23 mouse cellular contexts compared by ENCODE assay signal in genomic region chr7:82022404-82022803, GRCm38 (mm10). TPM values are rescaled to one million over a fixed set of nuclear protein-coding genes. Genes with fewer than 3 reads are reported as not detected.
DNase-seq lines count a peak whose midpoint lies in the region; ATAC-seq and TF ChIP-seq lines count a peak whose summit lies in the region.
"Had no signal": no experiment of that assay in that cellular context is flagged by ENCODE, and none has a peak within 500 bp of the region (broad histone marks: within the 10 kb centered on the region; RNA-seq: fewer than 3 reads in every experiment).

No protein-coding gene starts in this region.

- no peak for ATAC-seq in midbrain, postnatal 0 days (ENCODE audit: low FRiP score)
- ATAC-seq in midbrain, embryonic 14.5 days (ENCODE audit: low FRiP score, low TSS enrichment), result no peak
- ATAC-seq in forebrain, embryonic 16.5 days, result no peak
- ATAC-seq: activated CD4-positive, CD25-positive, alpha-beta regulatory T cell, adult 4 months; forebrain, embryonic 13.5 days; forebrain, embryonic 15.5 days; Patski had no signal

- no peaks in the 10 kb centered on the region for H3K4me1 ChIP-seq in midbrain, postnatal 0 days (ENCODE audit: insufficient read depth, low read length)
- no peaks in the 10 kb centered on the region for H3K4me1 ChIP-seq in midbrain, embryonic 14.5 days (ENCODE audit: control insufficient read depth, insufficient read depth, low read length)
- peaks cover 0 to 1% of the 10 kb centered on the region in 2 experiments; a peak in 1 of 4 replicates for H3K4me1 ChIP-seq in ES-E14 (ENCODE audit: control insufficient read depth in 2 of 2, insufficient read depth in 2 of 2, low read length in 2 of 2, poor library complexity in 1 of 2)
- H3K4me1 ChIP-seq in forebrain, embryonic 16.5 days (replicated peaks; ENCODE audit: control insufficient read depth, insufficient read depth, low read length), result peaks cover 1% of the 10 kb centered on the region; the same call in 1 of the 2 replicates
- H3K4me1 ChIP-seq: forebrain, embryonic 13.5 days; forebrain, embryonic 15.5 days had no signal

- H3K79me2 ChIP-seq in C2C12 (ENCODE audit: control insufficient read depth, insufficient read depth), result no peaks in the 10 kb centered on the region

- H3K27me3 ChIP-seq in midbrain, postnatal 0 days (ENCODE audit: insufficient read depth, low read length), result no peaks in the 10 kb centered on the region
- H3K27me3 ChIP-seq in midbrain, embryonic 14.5 days (ENCODE audit: control insufficient read depth, insufficient read depth, low read length), result no peaks in the 10 kb centered on the region
- H3K27me3 ChIP-seq in C2C12 (ENCODE audit: control insufficient read depth, insufficient read depth, insufficient read length), result no peaks in the 10 kb centered on the region
- 0 out of 2 replicates have a peak, but pooled peaks cover 2% of the 10 kb centered on the region for H3K27me3 ChIP-seq in forebrain, embryonic 16.5 days (replicated peaks; ENCODE audit: control insufficient read depth, insufficient read depth, low read length)
- H3K27me3 ChIP-seq: forebrain, embryonic 15.5 days; Patski had no signal

- H3K4me3 ChIP-seq in midbrain, postnatal 0 days (ENCODE audit: low read depth, low read length), result no peak overlapping the region
- no peak overlapping the region for H3K4me3 ChIP-seq in midbrain, embryonic 14.5 days (replicated peaks; ENCODE audit: low read depth, low read length)
- H3K4me3 ChIP-seq in C2C12 (ENCODE audit: insufficient read depth, poor library complexity, severe bottlenecking) (no peak overlapping the region), ES-E14 (ENCODE audit: insufficient read depth in 1 of 2, low read depth in 1 of 2, low read length in 2 of 2, poor library complexity in 1 of 2, severe bottlenecking in 1 of 2) (no peak overlapping the region)
- no peak overlapping the region for H3K4me3 ChIP-seq in forebrain, embryonic 16.5 days (replicated peaks; ENCODE audit: low read length)
- H3K4me3 ChIP-seq: embryonic facial prominence, embryonic 12.5 days; forebrain, embryonic 13.5 days; forebrain, embryonic 15.5 days had no signal

- intact Hi-C loops in left cerebral cortex, postnatal 4 days (cut with DNase I), result no loop called here

- H3K79me3 ChIP-seq in C2C12 (ENCODE audit: low read depth), result no peaks in the 10 kb centered on the region

- no peaks in the 10 kb centered on the region for H3K9me3 ChIP-seq in midbrain, postnatal 0 days (ENCODE audit: low read length)
- H3K9me3 ChIP-seq in midbrain, embryonic 14.5 days (ENCODE audit: control insufficient read depth, low read length), result no peaks in the 10 kb centered on the region
- no peaks in the 10 kb centered on the region for H3K9me3 ChIP-seq in ES-E14 (ENCODE audit: control insufficient read depth, insufficient read depth, low read depth, low read length)
- H3K9me3 ChIP-seq in forebrain, embryonic 16.5 days (ENCODE audit: control insufficient read depth, low read length), result no peaks in the 10 kb centered on the region
- H3K9me3 ChIP-seq: embryonic facial prominence, embryonic 12.5 days; forebrain, embryonic 13.5 days; forebrain, embryonic 15.5 days had no signal

- no peaks in the 10 kb centered on the region for H3K36me3 ChIP-seq in midbrain, postnatal 0 days (ENCODE audit: insufficient read depth, low read length)
- H3K36me3 ChIP-seq in midbrain, embryonic 14.5 days (ENCODE audit: control insufficient read depth, insufficient read depth, low read length), result no peaks in the 10 kb centered on the region
- peaks cover 5% of the 10 kb centered on the region for H3K36me3 ChIP-seq in C2C12 (ENCODE audit: control insufficient read depth, insufficient read depth)
- no peaks in the 10 kb centered on the region for H3K36me3 ChIP-seq in ES-E14 (ENCODE audit: control insufficient read depth, insufficient read depth, low read length, poor library complexity, severe bottlenecking)
- no peaks in the 10 kb centered on the region for H3K36me3 ChIP-seq in forebrain, embryonic 16.5 days (ENCODE audit: control insufficient read depth, insufficient read depth)
- H3K36me3 ChIP-seq: embryonic facial prominence, embryonic 12.5 days; forebrain, embryonic 15.5 days had no signal

- H3K4me2 ChIP-seq in midbrain, postnatal 0 days (ENCODE audit: low read depth, low read length, poor library complexity, severe bottlenecking), result no peak overlapping the region
- no peak overlapping the region for H3K4me2 ChIP-seq in midbrain, embryonic 14.5 days (ENCODE audit: low read length)
- no peak overlapping the region for H3K4me2 ChIP-seq in forebrain, embryonic 16.5 days (ENCODE audit: low read length)
- H3K4me2 ChIP-seq: embryonic facial prominence, embryonic 12.5 days; forebrain, embryonic 13.5 days; forebrain, embryonic 15.5 days had no signal

- no peak overlapping the region for H3K9ac ChIP-seq in midbrain, postnatal 0 days (replicated peaks; ENCODE audit: low read length, poor library complexity, severe bottlenecking)
- H3K9ac ChIP-seq in midbrain, embryonic 14.5 days (replicated peaks; ENCODE audit: low read length), result no peak overlapping the region
- no peak overlapping the region for H3K9ac ChIP-seq in ES-E14 (ENCODE audit: insufficient read depth, low read depth, low read length, poor library complexity, severe bottlenecking)
- H3K9ac ChIP-seq in forebrain, embryonic 16.5 days (replicated peaks; ENCODE audit: low read depth, low read length), result no peak overlapping the region
- H3K9ac ChIP-seq: embryonic facial prominence, embryonic 12.5 days; forebrain, embryonic 13.5 days; forebrain, embryonic 15.5 days had no signal

- in situ Hi-C loops in ES-E14 (cut with MboI; ENCODE audit: low sequenced_read_pairs in 2 of 2, unreplicated experiment in 2 of 2), result no loop called here

- no peak overlapping the region for H3K27ac ChIP-seq in midbrain, postnatal 0 days (ENCODE audit: low read depth, low read length)
- H3K27ac ChIP-seq in midbrain, embryonic 14.5 days (replicated peaks; ENCODE audit: low read depth, low read length), result no peak overlapping the region
- no peak overlapping the region for H3K27ac ChIP-seq in ES-E14 (ENCODE audit: insufficient read depth, low read depth, low read length, poor library complexity, severe bottlenecking)
- no peak overlapping the region for H3K27ac ChIP-seq in forebrain, embryonic 16.5 days (ENCODE audit: low read length)
- H3K27ac ChIP-seq: embryonic facial prominence, embryonic 12.5 days; forebrain, embryonic 13.5 days; forebrain, embryonic 15.5 days had no signal

- peak; percentile 15 for DNase-seq in midbrain, postnatal 0 days (ENCODE audit: low spot score)
- DNase-seq in midbrain, embryonic 14.5 days, result no peak
- no peak for DNase-seq in ES-E14 (ENCODE audit: low read depth, low spot score)
- DNase-seq in brain, adult 2 months (ENCODE audit: low read depth, low spot score), result peak; percentile 7
- DNase-seq in yolk sac, embryonic 10.5 days (ENCODE audit: low spot score), result no peak
- DNase-seq in left cerebral cortex, postnatal 4 days, result no peak
- DNase-seq: adrenal gland, adult 2 months; adrenal gland, postnatal 10 days; adrenal gland, postnatal 25 days; B cell, adult 2 months; cerebellum, adult 11-12 months; cerebellum, adult 2 months; cerebellum, adult 9-10 months; cerebellum, postnatal 10 days; cerebellum, postnatal 25 days had no signal

- no peak overlapping the region for H3ac ChIP-seq in C2C12 (ENCODE audit: control insufficient read depth, insufficient read length, low read depth)

- no peak for TF ChIP-seq CTCF in midbrain, postnatal 0 days (IDR thresholded peaks at IDR 0.05)
- TF ChIP-seq CTCF in C2C12 (IDR thresholded peaks at IDR 0.05; ENCODE audit: control insufficient read depth, insufficient read depth, insufficient read length), result no peak

- 89% methylated on average over 1 of the region's 1 CpGs for WGBS in midbrain, postnatal 0 days
- WGBS in midbrain, embryonic 14.5 days, result 95% methylated on average over 1 of the region's 1 CpGs
- 94% methylated on average over 1 of the region's 1 CpGs for WGBS in forebrain, embryonic 16.5 days

TF ChIP-seq in C2C12, 6 proteins besides CTCF, POLR2A, EP300 and RAD21:
- no peak for TF ChIP-seq MYOD1 (IDR thresholded peaks at IDR 0.05; ENCODE audit: control insufficient read depth, insufficient read length, low read depth)
- peak; percentile 25 for TF ChIP-seq USF1 (IDR thresholded peaks at IDR 0.05; ENCODE audit: low read depth)
- TF ChIP-seq MYOG (IDR thresholded peaks at IDR 0.05; ENCODE audit: control insufficient read depth, extremely low read depth, insufficient read length), result no peak
- no peak for TF ChIP-seq MAX (IDR thresholded peaks at IDR 0.05)

TF ChIP-seq in ES-E14, 5 proteins besides CTCF, POLR2A, EP300 and RAD21:
- TF ChIP-seq CHD2 (IDR thresholded peaks at IDR 0.05; ENCODE audit: low read depth, low read length) (no peak), HCFC1 (IDR thresholded peaks at IDR 0.05; ENCODE audit: borderline replicate concordance, insufficient read depth, low read length) (peak; percentile 80), ZNF384 (IDR thresholded peaks at IDR 0.05; ENCODE audit: low read depth, low read length) (peak; percentile 79; the same call in 1 of the 2 replicates), MAFK (IDR thresholded peaks at IDR 0.05; ENCODE audit: insufficient read depth, low read depth, low read length) (no peak), ZC3H11A (IDR thresholded peaks at IDR 0.05; ENCODE audit: borderline replicate concordance, low read depth, low read length) (no peak)
TF ChIP-seq in ES-E14: peak in this region for 2.

RNA-seq across cellular contexts. Expression of gene Bnc1, which starts 30.3 kb away (rescaled TPM):
- total RNA-seq in midbrain, postnatal 0 days (2014; rRNA removed), result 0.22 and 0.47 TPM in 2 replicates
- polyA plus RNA-seq in midbrain, postnatal 0 days (2015; fragmentation: Nextera tagmentation; extraction: Ambion mirVana), result 0.02 TPM in 1 of 2 replicates, not detected in the other
- polyA plus RNA-seq in midbrain, embryonic 14.5 days (2014; fragmentation: Nextera tagmentation; extraction: Ambion mirVana), result 0.27 and 0.30 TPM in 2 replicates
- 0.06 TPM for polyA plus RNA-seq in C2C12 (2012; fragmentation: generic; extraction: Trizol)
- total RNA-seq in ES-E14 (2012; rRNA removed), result 0.16 and 0.27 TPM in 2 replicates
- polyA plus RNA-seq in forebrain, embryonic 16.5 days (2015; fragmentation: Nextera tagmentation; extraction: Ambion mirVana), result 0.09 TPM in 1 of 2 replicates, not detected in the other
- total RNA-seq in left cerebral cortex, postnatal 4 days (2021), result not detected
- polyA plus RNA-seq: activated CD4-positive, CD25-positive, alpha-beta regulatory T cell, adult 4 months; cerebellum, adult 2 months; cortical plate, adult 2 months; forebrain, embryonic 13.5 days had no signal

Comparison
In these comparisons a context has a peak if more than half of its experiments do, and no peak if none do; other contexts are left out.
1. DNase-seq: peak in midbrain, postnatal 0 days (single experiment) and brain, adult 2 months (single experiment); none in midbrain, embryonic 14.5 days (single experiment), ES-E14 (single experiment), yolk sac, embryonic 10.5 days (single experiment) and left cerebral cortex, postnatal 4 days (single experiment).